In the genomic region with DNA sequence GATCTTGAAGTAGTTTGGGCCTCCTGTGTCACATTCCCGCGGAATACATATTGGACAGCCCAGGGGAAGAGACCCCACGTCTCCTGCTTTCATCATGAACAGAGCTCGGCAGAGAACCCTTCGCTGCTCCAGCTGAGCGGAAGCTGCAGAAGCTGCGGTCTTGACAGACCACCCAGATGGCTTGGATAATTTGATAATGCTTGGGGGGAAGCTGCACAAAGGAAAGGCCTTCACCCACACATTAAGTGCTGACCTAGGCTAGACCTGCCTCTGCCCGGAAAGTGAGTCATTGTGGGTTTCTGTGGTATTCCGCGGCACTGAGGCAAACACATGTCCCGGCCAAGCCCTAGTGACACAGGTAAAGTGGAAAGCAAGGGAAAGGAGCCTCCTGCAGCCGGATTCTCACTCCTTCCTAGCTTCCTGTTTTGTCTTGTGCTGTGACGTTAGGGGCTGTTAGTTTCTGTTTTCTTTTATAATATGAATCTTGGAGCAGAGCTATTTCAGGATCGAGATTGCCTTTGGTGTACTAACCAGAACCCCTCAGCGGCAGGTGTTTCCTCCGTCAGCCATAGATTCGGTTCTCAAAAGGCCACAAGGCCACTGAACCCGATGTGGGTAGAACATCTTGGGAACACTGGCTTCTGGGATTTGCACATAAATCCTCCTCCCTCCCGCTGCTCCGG, we compare ENCODE assay signal across 8 mouse cellular contexts. TPM values are rescaled to one million over a fixed set of nuclear protein-coding genes. Genes with fewer than 3 reads are reported as not detected.
DNase-seq lines count a peak whose midpoint lies in the region; ATAC-seq and TF ChIP-seq lines count a peak whose summit lies in the region.

No protein-coding gene starts in this region.

- H3K27ac ChIP-seq in heart, adult 2 months, result peak overlapping the region; percentile 22; the same call in 1 of the 2 replicates
- H3K27ac ChIP-seq in heart, embryonic 10.5 days, result no peak overlapping the region
- H3K27ac ChIP-seq in hindbrain, embryonic 16.5 days (ENCODE audit: low read depth, low read length), result no peak overlapping the region

- peak; percentile 30 to 47 for DNase-seq in heart, adult 2 months
- no peak for DNase-seq in heart, embryonic 10.5 days (ENCODE audit: low spot score)
- DNase-seq in fibroblast of lung, adult 2 months (ENCODE audit: low read depth), result peak; percentile 45
- DNase-seq in cerebellum, adult 9-10 months, result no peak
- no peak for DNase-seq in layer of hippocampus, postnatal 10 days (ENCODE audit: low spot score in 2 of 2)

- H3K4me1 ChIP-seq in heart, adult 2 months (ENCODE audit: control insufficient read depth, insufficient read depth, low read length), result no peaks in the 10 kb centered on the region
- no peaks in the 10 kb centered on the region for H3K4me1 ChIP-seq in heart, embryonic 10.5 days
- peaks cover 59% of the 10 kb centered on the region for H3K4me1 ChIP-seq in E14TG2a.4 (replicated peaks; ENCODE audit: low read depth, low read length)
- H3K4me1 ChIP-seq in hindbrain, embryonic 16.5 days (ENCODE audit: control insufficient read depth, insufficient read depth, low read depth, low read length), result peaks cover 2% of the 10 kb centered on the region; the same call in 1 of the 2 replicates

- H3K27me3 ChIP-seq in heart, adult 2 months (ENCODE audit: control insufficient read depth, insufficient read depth, low read length), result no peaks in the 10 kb centered on the region
- no peaks in the 10 kb centered on the region for H3K27me3 ChIP-seq in heart, embryonic 10.5 days (ENCODE audit: insufficient read depth, poor library complexity, severe bottlenecking)
- no peaks in the 10 kb centered on the region for H3K27me3 ChIP-seq in E14TG2a.4 (ENCODE audit: insufficient read depth, low read length)
- H3K27me3 ChIP-seq in hindbrain, embryonic 16.5 days (replicated peaks; ENCODE audit: control insufficient read depth, insufficient read depth, low read length), result no peaks in the 10 kb centered on the region

- TF ChIP-seq EP300 in heart, adult 2 months (IDR thresholded peaks at IDR 0.05; ENCODE audit: insufficient read depth, low read depth, low read length), result no peak

- no peaks in the 10 kb centered on the region for H3K9me3 ChIP-seq in heart, embryonic 10.5 days
- H3K9me3 ChIP-seq in E14TG2a.4 (ENCODE audit: low read length), result no peaks in the 10 kb centered on the region
- no peaks in the 10 kb centered on the region for H3K9me3 ChIP-seq in hindbrain, embryonic 16.5 days (ENCODE audit: control insufficient read depth, low read length)

- ATAC-seq in megakaryocyte, adult 5-6 weeks (ENCODE audit: poor library complexity, severe bottlenecking), result peak; percentile 77
- no peak for ATAC-seq in hindbrain, embryonic 16.5 days

- no peak for TF ChIP-seq POLR2A in heart, adult 2 months (IDR thresholded peaks at IDR 0.05; ENCODE audit: insufficient read depth, low read depth, low read length)

- H3K4me2 ChIP-seq in hindbrain, embryonic 16.5 days (ENCODE audit: low read length), result no peak overlapping the region

- no peaks in the 10 kb centered on the region for H3K36me3 ChIP-seq in heart, adult 2 months (ENCODE audit: control insufficient read depth, insufficient read depth, low read length)
- H3K36me3 ChIP-seq in heart, embryonic 10.5 days, result no peaks in the 10 kb centered on the region
- H3K36me3 ChIP-seq in E14TG2a.4 (ENCODE audit: insufficient read depth, low read length), result no peaks in the 10 kb centered on the region
- no peaks in the 10 kb centered on the region for H3K36me3 ChIP-seq in hindbrain, embryonic 16.5 days (ENCODE audit: control insufficient read depth, insufficient read depth, low read length)

- no peaks in the 10 kb centered on the region for H3K79me2 ChIP-seq in heart, adult 2 months (replicated peaks; ENCODE audit: control insufficient read depth, insufficient read depth, low read length)

- no peak overlapping the region for H3K9ac ChIP-seq in heart, adult 2 months (ENCODE audit: low read depth, low read length)
- H3K9ac ChIP-seq in hindbrain, embryonic 16.5 days (ENCODE audit: low read depth, low read length), result no peak overlapping the region

- no peak for TF ChIP-seq CTCF in heart, adult 2 months (IDR thresholded peaks at IDR 0.05)
- no peak for TF ChIP-seq CTCF in E14TG2a.4 (conservative IDR thresholded peaks at IDR 0.05; ENCODE audit: low read length)

- H3K4me3 ChIP-seq in heart, adult 2 months, result peak overlapping the region; percentile 4; the same call in 1 of the 2 replicates
- H3K4me3 ChIP-seq in heart, embryonic 10.5 days, result no peak overlapping the region
- peak overlapping the region; percentile 76 for H3K4me3 ChIP-seq in E14TG2a.4 (replicated peaks; ENCODE audit: low read length)
- no peak overlapping the region for H3K4me3 ChIP-seq in hindbrain, embryonic 16.5 days (ENCODE audit: low read length)

- WGBS in heart, adult 2 months, result 52% methylated on average over 20 of the region's 20 CpGs
- WGBS in heart, embryonic 10.5 days, result 71% methylated on average over 20 of the region's 20 CpGs
- WGBS in hindbrain, embryonic 16.5 days, result 63% methylated on average over 20 of the region's 20 CpGs

- intact Hi-C loops in heart, adult 2 months (cut with DNase I), result no loop called here

RNA-seq across cellular contexts. Expression of gene Skil, which starts 33.6 kb away (rescaled TPM):
- total RNA-seq in heart, adult 2 months (2021), result 10 to 100 TPM; 14.2 to 15.4 TPM
- 8.0 and 13.8 TPM in 2 replicates for polyA plus RNA-seq in heart, adult 2 months (2012; rRNA removed)
- 19.0 and 22.0 TPM in 2 replicates for polyA plus RNA-seq in heart, embryonic 10.5 days (2016; fragmentation: Nextera tagmentation; extraction: Ambion mirVana)
- total RNA-seq in megakaryocyte, adult 5-6 weeks (2015), result 20.4 and 21.8 TPM in 2 replicates
- 31.6 and 32.5 TPM in 2 replicates for total RNA-seq in megakaryocyte, adult 5-6 weeks (2017)
- 10 to 100 TPM; 60.9 to 71.8 TPM for total RNA-seq in layer of hippocampus, postnatal 10 days (2021)
- 20.4 and 23.5 TPM in 2 replicates for polyA plus RNA-seq in hindbrain, embryonic 16.5 days (2015; fragmentation: Nextera tagmentation; extraction: Ambion mirVana)

Comparison
In these comparisons a context has a peak if more than half of its experiments do, and no peak if none do; other contexts are left out.
1. DNase-seq: peak in heart, adult 2 months (2 of 2) and fibroblast of lung, adult 2 months (single experiment); none in heart, embryonic 10.5 days (single experiment), cerebellum, adult 9-10 months (single experiment) and layer of hippocampus, postnatal 10 days (0 of 2).
2. H3K4me3 ChIP-seq: peak in heart, adult 2 months (single experiment) and E14TG2a.4 (single experiment); none in heart, embryonic 10.5 days (single experiment) and hindbrain, embryonic 16.5 days (single experiment).